Mouse (Mus musculus) kidney, postnatal 0 days (tissue): ENCODE data around the gene Vps53. TPM values are rescaled to one million over a fixed set of nuclear protein-coding genes. Genes with fewer than 3 reads are reported as not detected.

ENCODE experiments used
- ATAC-seq: fragments of 200-750 bp; cut with Nextera tagmentation; replicated peaks from 2 replicates; pipeline ENCODE4 v1.8.0; 2017; ENCODE audit warnings: low read depth, moderate number of reproducible peaks, moderate TSS enrichment, moderate library complexity; ENCODE audit not compliant: low FRiP score
- DNase-seq: peaks from one replicate; pipeline ENCODE4 v3.0.0-alpha.2; 2016; ENCODE audit warnings: low spot score
- H3K27ac ChIP-seq: fragments of 300-500 bp; sonication (generic); 2 replicates; pipeline ENCODE4 v1.5.1; 2014; ENCODE audit warnings: mild to moderate bottlenecking
- H3K27me3 ChIP-seq: fragments of 300-500 bp; sonication (generic); 2 replicates; pipeline ENCODE4 v1.6.1; 2014; ENCODE audit warnings: low read length, mixed read lengths; ENCODE audit not compliant: insufficient read depth
- H3K36me3 ChIP-seq: fragments of 300-500 bp; sonication (generic); 2 replicates; pipeline ENCODE4 v1.6.1; 2014; ENCODE audit warnings: low read length, mixed read lengths; ENCODE audit not compliant: insufficient read depth
- H3K4me1 ChIP-seq: fragments of 300-500 bp; sonication (generic); replicated peaks from 2 replicates; pipeline ENCODE4 v1.6.1; 2014; ENCODE audit warnings: antibody characterized with exemption, low read length, mixed read lengths; ENCODE audit not compliant: insufficient read depth
- H3K4me2 ChIP-seq: fragments of 300-500 bp; sonication (generic); 2 replicates; pipeline ENCODE4 v1.6.1; 2014; ENCODE audit warnings: mild to moderate bottlenecking, low read length, moderate library complexity, mixed read lengths
- H3K4me3 ChIP-seq: fragments of 300-500 bp; sonication (generic); replicated peaks from 2 replicates; pipeline ENCODE4 v1.5.1; 2014; ENCODE audit warnings: low read depth, low read length
- H3K9ac ChIP-seq: fragments of 300-500 bp; sonication (generic); 2 replicates; pipeline ENCODE4 v1.6.1; 2014; ENCODE audit warnings: low read depth, low read length
- H3K9me3 ChIP-seq: fragments of 300-500 bp; sonication (generic); replicated peaks from 2 replicates; pipeline ENCODE4 v1.6.1; 2016; ENCODE audit warnings: low read length, inconsistent platforms, mixed read lengths
- CTCF ChIP-seq: IDR thresholded peaks from 2 replicates; pipeline ENCODE4 v1.5.1; 2016; ENCODE audit warnings: antibody characterized with exemption, low read depth, mild to moderate bottlenecking, moderate library complexity
- WGBS: fragments of 180-500 bp; shearing (Covaris S2); extraction: QIAGEN DNeasy Blood & Tissue Kit; methylation state at CpG from one replicate; pipeline ENCODE4 v1.1.7; 2014; 5-methylcytosine and 5-hydroxymethylcytosine counted together
- polyA plus RNA-seq: library from polyadenylated mRNA; unstranded; fragments of >200 nt; fragmentation: Nextera tagmentation; extraction: Ambion mirVana; gene quantifications from 2 replicates; pipeline ENCODE4 v1.2.1, GENCODE M21; 2015

The Vps53 gene
- polyA plus RNA-seq, 1 experiment from 2014 or later, result 39.0 TPM

GRCm38 (mm10) chr11:76020916-76021315 lies 158.5 kb downstream of the Vps53 start:
- no peak for ATAC-seq
- Histone ChIP-seq H3K27ac (no peak overlapping the region), H3K9ac (no peak overlapping the region), H3K27me3 (no peaks in the 10 kb centered on the region), H3K4me3 (no peak overlapping the region), H3K4me2 (no peak overlapping the region), H3K4me1 (0 out of 2 replicates have a peak, but pooled peaks cover 11% of the 10 kb centered on the region), H3K36me3 (peaks cover 12% of the 10 kb centered on the region; the same call in 1 of the 2 replicates), H3K9me3 (no peaks in the 10 kb centered on the region)
- DNase-seq, result no peak
- 73% methylated on average over 9 of the region's 9 CpGs for WGBS
- TF ChIP-seq CTCF, result no peak

GRCm38 (mm10) chr11:76019879-76020278 lies 159.6 kb downstream of the Vps53 start:
- Histone ChIP-seq H3K4me3 (no peak overlapping the region), H3K36me3 (peaks cover 12% of the 10 kb centered on the region; the same call in 1 of the 2 replicates), H3K4me1 (0 out of 2 replicates have a peak, but pooled peaks cover 3% of the 10 kb centered on the region), H3K9ac (no peak overlapping the region), H3K27ac (no peak overlapping the region), H3K27me3 (no peaks in the 10 kb centered on the region), H3K4me2 (no peak overlapping the region), H3K9me3 (no peaks in the 10 kb centered on the region)
- DNase-seq (no peak), ATAC-seq (no peak)
- 91% methylated on average over 4 of the region's 4 CpGs for WGBS
- no peak for TF ChIP-seq CTCF

DNA sequence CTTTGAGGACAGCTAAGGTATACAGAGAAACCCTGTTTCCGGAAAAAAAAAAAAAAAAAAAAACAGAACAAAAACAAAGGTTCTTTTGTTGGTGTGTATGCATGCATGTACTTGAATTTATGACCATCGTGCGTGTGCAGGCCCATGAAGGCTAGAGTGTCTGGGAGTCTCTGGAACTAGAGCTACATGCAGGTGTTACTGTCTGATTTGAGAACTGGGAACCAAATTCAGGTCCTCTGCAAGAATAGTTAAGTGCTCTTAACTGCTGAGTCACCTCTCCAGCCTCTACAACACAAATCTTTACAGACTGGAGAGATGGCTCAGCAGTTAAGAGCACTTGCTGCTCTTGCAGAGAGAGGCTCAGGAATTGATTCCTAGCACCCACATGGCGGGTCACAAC lies 163.6 kb downstream of the Vps53 start:
- Histone ChIP-seq H3K27me3 (no peaks in the 10 kb centered on the region), H3K4me2 (no peak overlapping the region), H3K9ac (no peak overlapping the region), H3K4me3 (no peak overlapping the region), H3K4me1 (no peaks in the 10 kb centered on the region), H3K27ac (no peak overlapping the region), H3K36me3 (peaks cover 1% of the 10 kb centered on the region; the same call in 1 of the 2 replicates), H3K9me3 (no peaks in the 10 kb centered on the region)
- WGBS, result 68% methylated on average over 4 of the region's 4 CpGs
- TF ChIP-seq CTCF, result no peak
- ATAC-seq, result no peak
- DNase-seq, result no peak

DNA sequence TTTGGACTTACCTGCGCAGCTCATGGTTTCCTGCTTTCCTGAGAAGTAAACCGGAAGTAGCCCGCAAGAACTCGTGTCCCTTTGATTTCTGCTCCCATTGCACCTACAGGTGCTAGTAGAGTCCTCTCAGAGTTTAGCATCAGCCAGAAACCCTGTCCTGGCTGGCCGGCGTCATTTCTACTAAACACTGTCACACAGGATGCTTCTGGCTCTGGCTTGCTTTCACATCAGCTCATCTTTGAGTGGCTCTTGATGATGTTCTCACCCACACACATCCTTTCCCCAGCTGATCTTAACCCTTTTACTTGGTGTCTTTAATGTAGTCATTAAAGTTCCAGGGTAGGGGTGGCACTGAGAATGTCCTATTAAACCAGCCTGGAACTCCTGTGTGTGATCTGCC lies 164.2 kb downstream of the Vps53 start:
- Histone ChIP-seq H3K9me3 (no peaks in the 10 kb centered on the region), H3K4me1 (no peaks in the 10 kb centered on the region), H3K27me3 (no peaks in the 10 kb centered on the region), H3K36me3 (no peaks in the 10 kb centered on the region), H3K9ac (no peak overlapping the region), H3K4me2 (no peak overlapping the region), H3K4me3 (no peak overlapping the region), H3K27ac (no peak overlapping the region)
- ATAC-seq, result no peak
- no peak for DNase-seq
- no peak for TF ChIP-seq CTCF
- WGBS, result 88% methylated on average over 6 of the region's 6 CpGs

- ATAC-seq (no peak; the same call in 1 of the 2 replicates), DNase-seq (no peak)
- Histone ChIP-seq H3K9ac (no peak overlapping the region), H3K4me1 (no peaks in the 10 kb centered on the region), H3K4me2 (no peak overlapping the region), H3K9me3 (no peaks in the 10 kb centered on the region), H3K4me3 (no peak overlapping the region), H3K27me3 (no peaks in the 10 kb centered on the region), H3K27ac (no peak overlapping the region), H3K36me3 (no peaks in the 10 kb centered on the region)
- TF ChIP-seq CTCF, result no peak
- 68% methylated on average over 9 of the region's 9 CpGs for WGBS
Measured at GRCm38 (mm10) chr11:76010838-76011624, 168.4 kb downstream of the Vps53 start.

- WGBS, result 80% methylated on average over 6 of the region's 6 CpGs
Measured at GRCm38 (mm10) chr11:76009101-76009500, 170.3 kb downstream of the Vps53 start.

More at GRCm38 (mm10) chr11:76009101-76009500, 170.3 kb downstream of the Vps53 start:
- DNase-seq, result no peak
- Histone ChIP-seq H3K4me1 (no peaks in the 10 kb centered on the region), H3K27ac (no peak overlapping the region), H3K9me3 (no peaks in the 10 kb centered on the region), H3K4me3 (no peak overlapping the region), H3K9ac (no peak overlapping the region), H3K4me2 (no peak overlapping the region), H3K27me3 (no peaks in the 10 kb centered on the region), H3K36me3 (no peaks in the 10 kb centered on the region)
- TF ChIP-seq CTCF, result no peak
- no peak for ATAC-seq
